16 mouse cellular contexts compared by ENCODE assay signal in the genomic region with DNA sequence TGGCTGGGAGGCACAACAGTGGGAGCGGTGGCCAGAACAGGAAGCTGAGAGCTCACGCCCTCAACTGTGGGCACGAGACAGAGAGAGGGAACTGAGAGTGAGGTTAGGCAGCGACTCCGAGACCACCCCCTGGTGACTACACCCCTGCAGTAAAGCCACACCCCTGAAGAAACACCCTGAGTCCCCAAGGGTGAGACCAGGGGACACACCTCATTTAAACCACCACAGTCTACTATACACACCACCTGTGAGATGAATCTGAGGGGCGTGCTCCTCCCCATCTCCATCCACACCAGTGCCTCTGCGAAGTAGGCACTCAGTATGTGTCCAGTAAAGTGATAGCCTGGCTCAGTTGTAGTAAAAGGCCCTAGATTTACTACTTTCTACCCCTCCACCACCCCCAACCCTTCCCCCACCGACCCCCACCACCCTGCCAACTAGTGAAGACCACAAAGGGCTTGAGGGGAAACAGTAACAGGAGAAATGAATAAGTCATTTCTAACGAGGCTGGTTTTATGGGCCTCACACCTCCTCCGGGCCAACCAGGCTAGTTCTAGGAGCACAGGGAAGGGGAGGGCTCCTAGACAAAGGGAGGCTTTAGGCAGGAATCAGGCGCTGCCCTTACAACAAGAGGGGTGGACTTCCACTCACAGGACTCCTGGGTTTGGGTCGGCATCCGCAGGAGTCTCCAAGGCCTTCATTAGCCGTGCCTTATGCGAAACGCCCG.
DNase-seq lines count a peak whose midpoint lies in the region; ATAC-seq and TF ChIP-seq lines count a peak whose summit lies in the region.
"Had no signal": no experiment of that assay in that cellular context is flagged by ENCODE, and none has a peak within 500 bp of the region (broad histone marks: within the 10 kb centered on the region; RNA-seq: fewer than 3 reads in every experiment).

No protein-coding gene starts in this region.

- H3K9ac ChIP-seq in kidney, embryonic 14.5 days (ENCODE audit: low read depth, low read length) = no peak overlapping the region
- H3K9ac ChIP-seq in limb, embryonic 12.5 days (replicated peaks) = no peak overlapping the region; the same call in 1 of the 2 replicates
- H3K9ac ChIP-seq: hindbrain, embryonic 14.5 days; lung, embryonic 14.5 days had no signal

- TF ChIP-seq POLR2A in kidney, adult 2 months (IDR thresholded peaks at IDR 0.05; ENCODE audit: low read depth, low read length) = no peak

- no peak for TF ChIP-seq CTCF in kidney, adult 2 months (conservative IDR thresholded peaks at IDR 0.05; ENCODE audit: insufficient read depth, insufficient read length, low read depth, low read length)

- no peaks in the 10 kb centered on the region for H3K36me3 ChIP-seq in kidney, embryonic 14.5 days (ENCODE audit: control insufficient read depth, insufficient read depth, low read length)
- no peaks in the 10 kb centered on the region for H3K36me3 ChIP-seq in kidney, adult 2 months (ENCODE audit: control insufficient read depth, insufficient read depth, low read length)
- H3K36me3 ChIP-seq in limb, embryonic 12.5 days = no peaks in the 10 kb centered on the region
- H3K36me3 ChIP-seq in midbrain, embryonic 10.5 days = no peaks in the 10 kb centered on the region

- no peak overlapping the region for H3K4me2 ChIP-seq in kidney, embryonic 14.5 days (replicated peaks; ENCODE audit: low read depth, low read length)
- H3K4me2 ChIP-seq in limb, embryonic 12.5 days = peak overlapping the region; percentile 11
- H3K4me2 ChIP-seq: hindbrain, embryonic 14.5 days; lung, embryonic 14.5 days had no signal

- WGBS in kidney, embryonic 14.5 days = 35% methylated on average over 17 of the region's 17 CpGs
- WGBS in kidney, adult 2 months = 80% methylated on average over 17 of the region's 17 CpGs
- WGBS in limb, embryonic 12.5 days = 34% methylated on average over 17 of the region's 17 CpGs
- WGBS in midbrain, embryonic 10.5 days = 78% methylated on average over 17 of the region's 17 CpGs

- no peaks in the 10 kb centered on the region for H3K27me3 ChIP-seq in kidney, embryonic 14.5 days (ENCODE audit: control insufficient read depth, insufficient read depth, low read length)
- no peaks in the 10 kb centered on the region for H3K27me3 ChIP-seq in kidney, adult 2 months (replicated peaks; ENCODE audit: control insufficient read depth, insufficient read depth, low read length)
- peaks cover 46% of the 10 kb centered on the region for H3K27me3 ChIP-seq in limb, embryonic 12.5 days
- H3K27me3 ChIP-seq in midbrain, embryonic 10.5 days (ENCODE audit: low read depth, poor library complexity, severe bottlenecking) = peaks cover 20% of the 10 kb centered on the region; the same call in 1 of the 2 replicates

- peak; percentile 53; the same call in 1 of the 2 replicates for ATAC-seq in kidney, embryonic 14.5 days (ENCODE audit: low FRiP score, low TSS enrichment)
- peak; percentile 80 for ATAC-seq in limb, embryonic 12.5 days (ENCODE audit: insufficient number of reproducible peaks, insufficient read depth, low FRiP score, low TSS enrichment, low read depth)
- no peak for ATAC-seq in frontal cortex, adult (ENCODE audit: low TSS enrichment)
- ATAC-seq in inflammation-experienced regulatory T-cells, adult 6 months = no peak

- no peak overlapping the region for H3K27ac ChIP-seq in kidney, embryonic 14.5 days (ENCODE audit: low read depth, low read length)
- H3K27ac ChIP-seq in kidney, adult 2 months (ENCODE audit: insufficient read depth, low read depth, low read length) = no peak overlapping the region
- peak overlapping the region; percentile 53 for H3K27ac ChIP-seq in limb, embryonic 12.5 days
- H3K27ac ChIP-seq in midbrain, embryonic 10.5 days (replicated peaks) = no peak overlapping the region
- H3K27ac ChIP-seq: hindbrain, embryonic 14.5 days; left cerebral cortex, adult 2 months had no signal

- DNase-seq in kidney, adult 2 months = no peak
- DNase-seq in T-cell, adult 2 months (ENCODE audit: low spot score) = peak; percentile 41
- DNase-seq in skeletal muscle tissue, adult 2 months (ENCODE audit: low read depth, low spot score) = peak; percentile 27
- no peak for DNase-seq in midbrain, embryonic 10.5 days (ENCODE audit: low spot score)
- DNase-seq: adrenal gland, adult 2 months; cerebellum, adult 11 months; kidney, postnatal 36 days; lung, embryonic 14.5 days; thymus, postnatal 14 days had no signal

- H3K9me3 ChIP-seq in kidney, embryonic 14.5 days (ENCODE audit: control insufficient read depth, low read length) = no peaks in the 10 kb centered on the region
- no peaks in the 10 kb centered on the region for H3K9me3 ChIP-seq in limb, embryonic 12.5 days
- H3K9me3 ChIP-seq in midbrain, embryonic 10.5 days (replicated peaks) = no peaks in the 10 kb centered on the region

- H3K4me1 ChIP-seq in kidney, embryonic 14.5 days (ENCODE audit: control insufficient read depth, insufficient read depth, low read length) = peaks cover 17% of the 10 kb centered on the region; the same call in 1 of the 2 replicates
- H3K4me1 ChIP-seq in kidney, adult 2 months (ENCODE audit: control insufficient read depth, insufficient read depth, low read length) = no peaks in the 10 kb centered on the region
- peaks cover 60% of the 10 kb centered on the region for H3K4me1 ChIP-seq in limb, embryonic 12.5 days (replicated peaks)
- H3K4me1 ChIP-seq in midbrain, embryonic 10.5 days = peaks cover 16% of the 10 kb centered on the region

- no peak overlapping the region for H3K4me3 ChIP-seq in kidney, embryonic 14.5 days (ENCODE audit: low read length)
- no peak overlapping the region for H3K4me3 ChIP-seq in kidney, adult 2 months (ENCODE audit: insufficient read depth, low read depth, low read length)
- no peak overlapping the region for H3K4me3 ChIP-seq in limb, embryonic 12.5 days (replicated peaks)
- H3K4me3 ChIP-seq in midbrain, embryonic 10.5 days = no peak overlapping the region
- H3K4me3 ChIP-seq: erythroblast, embryonic 14.5 days; left cerebral cortex, adult 2 months had no signal

Comparison
In these comparisons a context has a peak if more than half of its experiments do, and no peak if none do; other contexts are left out.
1. ATAC-seq: peak in kidney, embryonic 14.5 days (single experiment) and limb, embryonic 12.5 days (single experiment); none in frontal cortex, adult (single experiment) and inflammation-experienced regulatory T-cells, adult 6 months (single experiment).
2. DNase-seq: peak in T-cell, adult 2 months (single experiment) and skeletal muscle tissue, adult 2 months (single experiment); none in kidney, adult 2 months (single experiment) and midbrain, embryonic 10.5 days (single experiment).